Mouse (Mus musculus): ENCODE results near the gene Smarcd2.

Gene Smarcd2

GRCm38 (mm10) chr11:106272644-106273310 lies at the start of gene Smarcd2:
TSS of gene Smarcd2 (minus strand) at chr11:106272972.
- DNase-seq (ENCODE audit: low read depth), result peak; percentile 98

- peak; percentile 27 for DNase-seq (ENCODE audit: low read depth)
These were observed 45.9 kb upstream of the Smarcd2 start for GRCm38 (mm10) chr11:106318406-106319366.

- no peak for DNase-seq (ENCODE audit: low read depth)
These were observed 45.0 kb upstream of the Smarcd2 start for GRCm38 (mm10) chr11:106317801-106318200.

- DNase-seq (ENCODE audit: low read depth), result peak; percentile 27
These were observed 43.6 kb upstream of the Smarcd2 start for GRCm38 (mm10) chr11:106316416-106316815.

- DNase-seq (ENCODE audit: low read depth), result no peak
These were observed 41.6 kb upstream of the Smarcd2 start, which contains the start of gene Cd79b for GRCm38 (mm10) chr11:106314333-106314812. TSS of gene Cd79b (minus strand) at chr11:106314762.

- no peak for DNase-seq (ENCODE audit: low read depth)
These were observed 40.8 kb upstream of the Smarcd2 start for GRCm38 (mm10) chr11:106313533-106313932.

GRCm38 (mm10) chr11:106310123-106310522 lies 37.4 kb upstream of the Smarcd2 start:
- no peak for DNase-seq (ENCODE audit: low read depth)

- no peak for DNase-seq (ENCODE audit: low read depth)
These were observed 35.4 kb upstream of the Smarcd2 start for GRCm38 (mm10) chr11:106308162-106308561.

GRCm38 (mm10) chr11:106307432-106307831 lies 34.7 kb upstream of the Smarcd2 start:
- DNase-seq (ENCODE audit: low read depth), result no peak

- DNase-seq (ENCODE audit: low read depth), result no peak
These were observed 34.0 kb upstream of the Smarcd2 start for GRCm38 (mm10) chr11:106306758-106307157.

- DNase-seq (ENCODE audit: low read depth), result no peak
These were observed 33.3 kb upstream of the Smarcd2 start for GRCm38 (mm10) chr11:106306065-106306385.

- no peak for DNase-seq (ENCODE audit: low read depth)
These were observed 32.7 kb upstream of the Smarcd2 start for GRCm38 (mm10) chr11:106305348-106306064.

GRCm38 (mm10) chr11:106302634-106303033 lies 29.9 kb upstream of the Smarcd2 start:
- peak; percentile 80 for DNase-seq (ENCODE audit: low read depth)

- no peak for DNase-seq (ENCODE audit: low read depth)
These were observed 29.0 kb upstream of the Smarcd2 start, which contains the start of gene Gh for GRCm38 (mm10) chr11:106301765-106302164. TSS of gene Gh (minus strand) at chr11:106301865.

GRCm38 (mm10) chr11:106291861-106292260 lies 19.1 kb upstream of the Smarcd2 start:
- no peak for DNase-seq (ENCODE audit: low read depth)

GRCm38 (mm10) chr11:106290376-106290775 lies 17.6 kb upstream of the Smarcd2 start:
- no peak for DNase-seq (ENCODE audit: low read depth)

- no peak for DNase-seq (ENCODE audit: low read depth)
These were observed 16.6 kb upstream of the Smarcd2 start for GRCm38 (mm10) chr11:106289369-106289768.

- DNase-seq (ENCODE audit: low read depth), result peak; percentile 54
These were observed 14.2 kb upstream of the Smarcd2 start for GRCm38 (mm10) chr11:106286987-106287386.

- DNase-seq (ENCODE audit: low read depth), result no peak
These were observed 13.4 kb upstream of the Smarcd2 start for GRCm38 (mm10) chr11:106286206-106286605.

- DNase-seq (ENCODE audit: low read depth), result no peak
These were observed 11.4 kb upstream of the Smarcd2 start for GRCm38 (mm10) chr11:106284126-106284525.

GRCm38 (mm10) chr11:106283371-106283770 lies 10.6 kb upstream of the Smarcd2 start:
- no peak for DNase-seq (ENCODE audit: low read depth)

GRCm38 (mm10) chr11:106282452-106282851 lies 9.7 kb upstream of the Smarcd2 start:
- peak; percentile 16 for DNase-seq (ENCODE audit: low read depth)
